Mouse (Mus musculus) frontal cortex, adult 2 months (tissue): ENCODE data around the gene Nuak1. TPM values are rescaled to one million over a fixed set of nuclear protein-coding genes. Genes with fewer than 3 reads are reported as not detected.

Source experiments
- DNase-seq, 2 experiments: peaks; one replicate each; pipeline ENCODE4 v3.0.0; 2022; ENCODE audit warnings: low spot score in 1 of 2; ENCODE audit errors: extremely low spot score in 1 of 2
- polyA plus RNA-seq: library from polyadenylated mRNA; depleted of rRNA; stranded (reverse); fragments of >200 nt; gene quantifications from 2 replicates; pipeline ENCODE4 v1.2.3, GENCODE M21; 2012

Nuak1 gene
- polyA plus RNA-seq, 1 experiment: 24.2 TPM

DNA sequence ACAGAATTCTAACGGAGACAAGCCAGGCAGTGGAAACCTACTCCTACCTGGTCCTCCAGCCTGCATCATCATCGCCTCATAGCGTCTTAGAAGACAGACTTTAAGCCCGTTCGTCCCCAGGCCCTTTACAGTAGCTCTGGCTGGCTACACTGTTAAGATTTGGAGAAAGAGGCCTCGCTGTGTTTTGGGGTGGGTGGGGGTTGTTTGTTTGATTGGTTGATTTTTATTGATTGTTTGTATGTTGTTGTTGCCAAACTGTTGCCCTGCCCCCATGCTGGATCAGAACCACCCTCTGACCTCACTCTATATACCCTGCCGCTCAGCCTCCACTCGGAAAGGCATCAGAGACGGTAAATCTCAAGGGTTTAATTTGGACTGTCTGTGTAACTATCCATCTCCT lies 55.6 kb downstream of the Nuak1 start:
- no peak for DNase-seq

DNA sequence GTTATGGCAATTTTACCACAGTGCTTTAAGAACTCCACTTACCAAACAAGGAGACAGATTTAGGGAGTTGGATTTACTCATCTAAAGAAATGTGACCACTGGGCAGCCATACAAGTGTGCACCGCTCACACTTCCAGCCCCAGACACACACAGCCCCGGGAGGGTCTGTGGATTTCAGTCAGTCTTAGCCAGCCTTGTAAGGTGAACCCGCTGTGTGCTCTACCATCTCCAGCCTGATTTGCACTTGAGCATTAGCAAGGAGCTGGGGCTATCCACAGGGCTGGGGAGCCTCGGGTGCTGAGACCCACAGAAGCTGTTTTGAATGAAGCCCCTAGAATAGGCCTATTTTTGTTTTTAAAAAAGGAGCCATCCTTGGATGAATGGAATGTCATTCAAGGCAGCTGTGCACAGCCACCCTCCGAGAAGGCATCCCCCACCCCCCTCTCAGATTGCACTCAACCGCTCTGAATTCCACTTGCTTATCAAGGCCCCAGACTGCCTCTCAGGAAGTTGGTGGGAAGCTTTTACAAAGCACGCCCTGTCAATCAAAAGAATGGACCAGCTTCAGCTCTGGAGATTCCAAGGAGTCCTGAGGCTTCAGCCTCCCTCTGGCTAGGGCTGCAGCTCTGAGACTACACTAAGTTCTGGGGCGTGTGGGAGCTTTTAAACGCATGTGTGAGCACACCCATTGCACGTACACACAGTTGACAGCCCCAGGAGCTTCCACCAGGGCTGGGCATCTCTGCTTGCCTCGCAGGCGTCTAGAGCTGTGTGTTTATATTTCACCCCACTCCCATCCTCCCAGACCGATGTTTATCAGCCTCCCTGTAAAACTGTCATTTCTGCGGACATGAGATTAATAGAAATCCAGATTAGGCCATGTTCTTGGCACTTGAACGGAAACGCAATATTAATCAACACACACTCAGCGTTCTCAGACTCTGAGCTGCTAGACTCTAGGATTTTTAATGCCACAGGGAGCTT lies 57.2 kb downstream of the Nuak1 start:
- no peak for DNase-seq

DNA sequence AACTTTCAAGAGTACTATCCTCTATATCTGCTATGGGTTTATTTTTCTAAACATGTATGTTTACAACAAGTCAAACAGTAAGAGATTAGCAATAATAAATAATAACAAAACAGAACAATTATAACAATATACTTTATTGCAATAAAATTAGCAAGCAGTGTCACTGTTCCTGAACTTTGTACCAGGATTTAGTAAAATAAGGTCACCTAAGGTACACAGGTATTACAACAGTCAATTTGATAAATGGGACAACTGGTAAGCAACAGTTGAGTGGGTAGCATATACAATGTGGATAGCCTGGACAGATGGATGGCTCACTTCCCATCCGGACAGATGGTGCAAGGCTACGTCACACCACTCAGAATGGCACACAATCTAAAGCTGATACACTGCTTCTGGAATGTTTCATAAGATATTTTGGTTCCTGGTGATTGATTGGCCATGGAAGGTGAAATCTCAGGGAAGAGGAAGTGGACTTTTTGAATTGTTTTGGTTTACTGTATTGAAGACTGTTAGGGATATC lies 59.1 kb downstream of the Nuak1 start:
- peak in 1 of 2 experiments; percentile 74 for DNase-seq

DNA sequence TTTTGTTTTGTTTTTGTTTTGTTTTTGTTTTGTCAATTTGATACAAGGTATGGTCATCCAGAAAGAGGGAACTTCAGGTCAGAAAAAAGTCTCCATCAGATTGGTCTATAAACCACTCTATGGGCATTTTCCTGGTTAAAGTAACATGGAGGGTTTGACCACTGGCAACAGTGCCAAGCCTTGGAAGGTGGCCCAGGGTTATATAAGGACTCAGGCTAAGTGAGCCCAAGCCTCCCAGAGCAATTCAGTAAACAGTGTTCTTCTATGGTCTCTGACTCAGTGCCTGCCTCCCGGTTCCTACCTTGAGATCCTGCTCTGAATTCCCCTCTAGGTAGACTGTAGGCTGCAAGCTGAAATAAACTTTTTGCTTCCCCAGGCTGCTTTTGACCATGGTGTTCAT lies 61.0 kb downstream of the Nuak1 start:
- DNase-seq: no peak

DNA sequence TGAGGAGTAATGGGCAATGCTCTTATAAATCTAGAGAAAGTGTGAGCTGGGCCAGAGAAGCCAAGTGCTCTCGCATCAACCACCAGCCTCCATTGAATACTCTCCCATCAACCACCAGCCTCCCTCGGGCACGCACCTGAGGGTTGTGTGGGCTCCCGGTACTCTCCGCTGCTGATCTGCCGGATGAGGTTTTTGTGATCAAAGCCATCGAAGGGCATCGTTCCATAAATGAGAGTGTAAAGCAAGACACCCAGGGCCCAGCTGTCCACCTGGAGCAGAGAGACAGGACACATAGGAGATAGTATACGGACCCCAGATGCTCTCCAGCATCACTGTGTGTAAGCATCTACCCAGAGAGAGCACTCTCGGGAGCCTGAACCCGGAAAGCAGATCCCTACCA lies 62.4 kb downstream of the Nuak1 start:
- no peak for DNase-seq

DNA sequence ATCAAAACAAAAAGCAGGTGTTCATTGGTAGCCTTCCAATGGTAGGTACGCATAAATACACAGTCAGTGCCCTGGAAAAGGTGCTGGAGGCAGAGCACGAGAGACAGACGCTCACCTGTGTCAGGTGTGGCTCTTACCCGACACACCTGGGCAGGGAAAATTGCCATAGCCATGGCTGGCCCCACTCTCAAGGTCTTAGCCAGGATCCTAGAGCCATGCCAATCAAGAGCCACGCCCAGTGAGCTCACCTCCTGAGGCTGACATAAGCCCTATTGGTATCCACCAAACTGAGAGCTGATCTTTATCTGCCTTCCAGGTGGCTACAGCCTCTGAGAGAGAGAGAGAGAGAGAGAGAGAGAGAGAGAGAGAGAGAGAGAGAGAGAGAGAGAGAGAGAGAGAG lies 64.1 kb downstream of the Nuak1 start:
- DNase-seq: no peak

DNA sequence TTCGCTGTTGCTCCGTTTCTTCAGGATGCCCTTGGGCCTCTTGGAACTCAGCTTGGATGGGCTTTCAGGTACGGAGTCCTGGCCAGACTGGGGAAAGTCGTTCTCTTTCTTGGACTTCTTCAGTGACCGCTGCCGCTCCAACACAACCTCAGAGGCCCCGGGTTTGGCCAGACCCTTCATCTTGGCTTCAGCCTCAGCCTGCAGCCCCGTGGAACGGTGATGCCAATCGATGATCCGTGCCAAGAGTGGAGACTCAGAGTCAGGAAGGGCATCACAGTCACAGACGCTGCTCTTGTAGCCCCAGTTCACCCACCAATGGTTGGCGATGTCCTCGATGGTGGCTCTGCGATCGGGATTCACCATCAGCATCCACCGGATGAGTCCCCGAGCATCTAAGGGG lies 65.4 kb downstream of the Nuak1 start:
- no peak for DNase-seq

DNA sequence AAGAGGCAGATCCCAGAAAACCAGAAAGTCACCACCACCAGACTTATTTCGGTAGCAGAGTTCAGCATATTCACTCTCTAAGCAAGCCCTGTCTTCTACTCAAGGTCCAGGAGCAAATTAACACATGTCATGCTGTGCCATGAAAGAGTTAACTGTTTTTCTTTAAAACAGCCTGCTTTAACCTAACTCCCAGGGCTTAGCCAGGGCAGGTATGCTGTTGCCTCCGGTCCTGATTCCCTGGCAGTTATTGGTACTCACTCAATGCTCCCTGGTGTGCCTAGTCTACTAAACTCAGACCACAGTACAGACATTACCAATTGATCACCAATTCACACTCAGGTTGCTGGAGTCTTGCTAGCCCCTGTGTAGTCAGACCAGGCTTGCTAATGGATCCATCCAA lies 66.9 kb downstream of the Nuak1 start:
- no peak for DNase-seq

DNA sequence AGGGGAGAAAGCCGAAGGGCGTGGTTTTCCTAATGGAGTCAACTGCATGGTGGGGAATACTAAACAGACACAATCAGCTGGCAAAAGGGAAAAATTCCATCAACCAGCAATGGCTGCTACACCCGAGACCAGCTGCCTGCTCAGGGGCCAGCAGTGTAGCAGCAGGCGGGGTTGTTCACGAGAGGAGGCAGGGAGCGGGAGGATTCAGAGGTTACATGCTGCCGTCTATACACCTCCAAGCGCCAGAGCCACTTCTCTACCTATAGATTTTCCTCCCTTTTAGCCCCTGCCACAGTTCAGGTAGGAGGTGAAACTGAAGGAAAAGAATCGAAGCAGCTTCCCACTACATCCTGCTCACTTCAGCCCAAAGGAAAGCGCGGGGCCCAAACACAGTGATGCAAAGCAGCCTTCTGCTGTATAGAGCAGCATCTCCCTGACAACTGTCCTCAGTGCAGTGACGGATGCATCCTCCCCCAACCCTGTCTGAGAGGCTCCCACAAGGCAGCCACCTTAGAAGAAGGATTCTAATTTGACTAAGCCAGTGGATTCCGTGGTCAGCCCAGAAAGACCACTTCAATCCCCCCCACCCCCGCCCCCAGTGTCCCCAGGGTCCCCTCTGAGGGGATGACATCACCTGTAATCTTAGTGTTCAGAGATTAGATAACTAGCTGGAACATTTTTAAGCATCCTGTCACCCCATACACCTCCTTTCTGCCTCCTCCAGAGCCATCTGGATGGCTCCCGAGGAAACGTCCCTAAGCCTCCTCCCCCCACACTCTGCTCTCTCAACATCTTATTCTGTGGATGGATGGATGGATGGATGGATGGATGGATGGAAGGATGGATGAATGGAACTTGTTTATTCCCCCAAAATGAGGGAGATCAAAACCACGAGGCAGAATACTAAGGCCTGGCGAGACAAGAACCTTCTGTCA lies 68.0 kb downstream of the Nuak1 start:
- peak; percentile 77 to 85 for DNase-seq

DNA sequence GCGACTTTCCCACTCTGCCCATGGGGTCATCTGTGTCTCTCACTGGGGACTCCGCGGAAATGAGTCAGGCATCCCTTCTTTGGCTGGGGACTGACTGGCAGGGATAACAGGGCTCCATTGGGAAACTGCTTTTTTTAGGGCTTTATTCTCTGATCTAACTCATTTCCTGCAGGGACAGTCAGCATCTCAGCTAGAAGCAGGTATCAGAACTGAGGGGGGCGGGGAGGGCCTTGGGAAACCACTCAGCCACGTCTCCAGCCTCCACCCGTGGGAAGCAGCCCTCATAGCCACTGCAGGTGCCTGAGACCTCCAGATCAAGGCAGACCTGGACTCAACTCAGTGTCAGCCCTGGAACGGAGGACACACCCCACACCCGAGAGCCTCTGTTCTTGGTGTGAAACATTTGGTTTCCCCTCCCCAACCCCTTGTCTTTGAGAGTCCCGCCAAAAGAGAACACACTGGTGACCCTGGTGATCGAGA lies 68.7 kb downstream of the Nuak1 start:
- no peak for DNase-seq

DNA sequence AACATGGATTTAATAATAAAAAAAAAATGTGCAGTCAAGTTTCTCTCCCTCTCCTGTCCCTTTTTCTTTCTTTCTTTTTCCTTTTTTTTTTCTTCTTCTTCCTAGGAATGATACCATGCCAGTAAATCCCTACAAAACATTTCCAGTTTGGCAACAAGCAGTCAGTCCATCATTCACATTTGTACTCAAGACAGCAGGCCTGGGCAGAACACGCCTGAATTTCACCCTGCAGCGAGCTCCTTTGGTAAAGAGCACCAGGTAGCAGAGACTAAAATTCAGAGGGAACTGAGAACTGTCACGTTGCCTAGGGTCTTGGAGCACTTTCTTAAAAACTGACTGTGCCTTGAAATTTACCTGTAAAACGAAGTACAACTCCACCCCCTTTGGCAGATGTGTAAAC lies 69.2 kb downstream of the Nuak1 start:
- DNase-seq: no peak

DNA sequence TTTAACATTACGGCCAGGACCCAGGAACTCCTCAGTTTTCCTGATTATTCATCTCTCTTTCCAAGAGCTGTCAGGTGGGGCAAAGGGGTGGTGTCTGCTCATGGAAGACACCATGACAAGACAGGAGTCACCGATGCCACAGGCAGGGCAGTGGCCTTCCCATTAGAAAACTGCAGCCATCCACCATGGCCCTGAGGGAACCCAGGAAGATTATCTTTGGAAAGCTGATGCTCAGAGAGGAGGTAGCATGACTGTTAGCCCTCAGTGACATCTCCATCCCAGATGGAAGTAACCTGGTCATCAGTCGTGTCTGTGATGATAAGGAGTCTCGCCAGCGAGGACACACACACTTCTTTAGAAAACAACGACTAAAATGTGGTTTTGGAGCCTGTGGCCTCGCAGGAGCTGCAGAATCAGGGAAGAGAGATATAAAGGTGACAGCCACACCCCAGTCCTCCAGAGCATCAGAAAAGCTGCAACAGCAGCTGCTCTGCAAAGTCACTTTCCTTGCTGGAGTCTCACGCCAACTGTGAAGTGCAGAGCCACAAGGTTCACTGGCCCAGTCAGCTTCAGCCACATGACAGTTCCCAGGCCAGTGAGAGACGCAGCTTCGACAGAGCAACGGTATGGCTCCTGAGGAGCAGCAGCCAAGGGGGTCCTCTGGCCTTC lies 70.6 kb downstream of the Nuak1 start:
- DNase-seq: no peak

DNA sequence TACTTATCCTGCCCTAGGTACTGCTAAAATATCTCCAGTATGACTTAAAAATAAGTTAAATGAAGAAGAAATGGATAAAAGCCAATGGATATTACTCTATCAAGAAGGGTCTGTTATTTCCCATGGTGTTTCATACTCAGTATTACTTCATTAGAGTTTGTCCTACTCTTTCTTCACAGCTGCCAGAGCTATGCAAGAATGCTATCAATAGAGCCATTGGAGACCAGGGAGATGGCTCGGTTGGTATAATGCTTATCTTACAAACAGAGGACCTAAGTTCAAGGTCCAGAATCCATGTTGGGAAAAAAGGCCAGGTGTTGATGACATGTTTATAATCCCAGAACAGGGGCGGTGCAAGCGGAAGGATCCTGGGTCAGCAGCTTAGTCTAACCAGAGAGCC lies 72.2 kb downstream of the Nuak1 start:
- no peak for DNase-seq

DNA sequence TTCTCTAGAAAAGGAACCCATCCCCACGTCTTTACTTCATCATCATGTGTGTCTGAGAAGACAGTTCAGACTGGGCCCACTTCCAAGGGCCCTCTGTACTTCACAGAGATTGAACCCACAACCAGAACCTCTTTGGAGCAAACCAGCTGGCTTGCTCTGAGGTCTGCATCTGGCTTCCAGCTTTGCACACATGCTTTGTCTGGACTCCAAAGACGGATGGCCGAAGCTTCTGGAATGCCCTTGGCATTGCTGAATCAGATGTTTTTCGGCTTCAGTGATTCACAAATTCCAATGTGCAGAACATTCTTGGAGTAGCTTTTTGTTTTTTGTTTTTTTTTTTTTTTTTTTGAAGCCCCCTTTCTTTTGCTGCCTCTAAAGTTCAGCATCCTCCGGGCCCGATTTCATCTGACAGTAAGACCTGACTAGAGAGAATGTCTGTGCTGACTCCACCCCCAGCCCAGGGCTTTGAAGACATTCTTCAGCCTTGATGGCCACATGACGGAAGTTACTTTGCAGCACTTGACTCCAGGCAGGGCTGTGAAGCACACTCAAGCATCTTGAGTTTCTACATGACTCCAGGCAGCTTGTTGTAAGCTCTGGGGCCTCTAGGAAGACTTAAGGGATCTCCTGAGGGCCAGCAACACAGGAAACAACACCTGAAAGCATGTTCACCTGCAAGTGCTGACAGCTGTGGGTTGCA lies 75.1 kb downstream of the Nuak1 start:
- no peak for DNase-seq

DNA sequence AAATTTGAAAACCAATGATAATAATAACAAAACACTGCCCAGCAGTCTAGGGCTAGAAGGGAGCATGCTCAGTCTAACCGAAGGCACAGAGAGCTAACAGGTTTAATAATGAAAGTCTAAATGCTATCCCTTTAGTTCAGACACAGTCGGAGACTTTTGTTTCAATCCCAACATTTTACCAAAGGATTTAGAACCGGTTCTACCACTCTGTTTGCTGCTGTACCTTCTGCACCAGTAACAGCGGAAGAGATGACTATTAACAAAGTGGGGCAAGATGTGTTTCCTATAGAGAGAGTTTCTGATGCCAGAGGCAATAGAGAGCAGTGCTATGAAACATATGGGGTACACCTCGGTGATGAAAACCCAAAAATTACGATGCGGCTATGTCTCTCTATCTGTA lies 76.6 kb downstream of the Nuak1 start:
- DNase-seq: no peak

DNA sequence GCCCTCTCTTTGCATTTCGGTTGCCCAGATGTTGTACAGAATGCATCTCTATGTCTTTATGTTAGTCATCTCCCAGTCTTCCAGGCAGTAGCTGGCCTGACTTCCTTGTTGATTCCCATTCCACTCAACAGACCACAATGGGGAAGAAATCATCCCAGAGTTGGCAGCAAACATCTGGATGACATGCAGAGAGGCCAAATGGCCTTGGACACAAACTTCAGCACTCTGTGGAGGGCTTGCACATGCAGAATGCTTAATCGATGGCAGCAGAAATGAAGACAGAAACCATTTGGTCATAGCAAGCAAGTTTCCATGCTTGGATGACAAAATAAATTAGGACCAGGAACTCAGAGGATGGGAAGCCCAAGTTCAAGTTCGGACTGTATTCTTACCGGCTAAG lies 79.4 kb downstream of the Nuak1 start:
- no peak for DNase-seq

DNA sequence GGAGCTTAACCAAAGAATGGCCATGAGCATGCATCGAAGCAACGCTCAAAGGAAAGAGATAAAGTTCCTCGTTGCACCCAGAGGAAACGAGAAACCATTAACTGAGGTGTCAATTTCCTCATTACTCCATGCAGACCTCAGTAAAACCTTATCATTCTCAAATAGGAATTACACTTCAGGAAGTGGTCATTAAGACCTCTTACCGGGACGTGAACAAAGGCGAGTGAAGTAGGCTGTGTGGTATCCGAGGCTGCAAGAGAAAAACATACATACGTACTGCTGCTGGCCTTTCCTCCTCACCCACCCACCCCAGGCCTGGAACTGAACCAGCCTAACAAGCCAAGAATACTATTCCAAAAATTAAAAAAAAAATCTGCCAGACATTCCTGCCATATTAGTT lies 80.0 kb downstream of the Nuak1 start:
- no peak for DNase-seq

DNA sequence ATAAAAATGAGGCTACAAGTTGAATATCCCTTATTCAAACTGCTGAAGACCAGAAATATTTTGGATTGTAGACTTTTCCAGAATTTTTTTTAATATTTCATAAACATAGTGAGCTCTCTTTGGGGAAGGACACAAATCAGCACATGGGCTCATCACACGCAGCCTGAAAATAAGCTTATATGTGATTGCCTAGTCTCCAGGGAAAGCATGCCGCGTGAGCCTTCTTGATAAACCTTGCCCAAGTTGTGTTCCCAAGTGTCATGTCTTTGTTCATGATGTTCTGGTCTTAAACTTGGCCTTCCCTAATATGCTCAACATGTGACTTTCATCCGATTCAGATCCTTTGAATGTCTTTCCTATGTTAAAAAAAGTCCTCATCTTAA lies 81.7 kb downstream of the Nuak1 start:
- DNase-seq: no peak

DNA sequence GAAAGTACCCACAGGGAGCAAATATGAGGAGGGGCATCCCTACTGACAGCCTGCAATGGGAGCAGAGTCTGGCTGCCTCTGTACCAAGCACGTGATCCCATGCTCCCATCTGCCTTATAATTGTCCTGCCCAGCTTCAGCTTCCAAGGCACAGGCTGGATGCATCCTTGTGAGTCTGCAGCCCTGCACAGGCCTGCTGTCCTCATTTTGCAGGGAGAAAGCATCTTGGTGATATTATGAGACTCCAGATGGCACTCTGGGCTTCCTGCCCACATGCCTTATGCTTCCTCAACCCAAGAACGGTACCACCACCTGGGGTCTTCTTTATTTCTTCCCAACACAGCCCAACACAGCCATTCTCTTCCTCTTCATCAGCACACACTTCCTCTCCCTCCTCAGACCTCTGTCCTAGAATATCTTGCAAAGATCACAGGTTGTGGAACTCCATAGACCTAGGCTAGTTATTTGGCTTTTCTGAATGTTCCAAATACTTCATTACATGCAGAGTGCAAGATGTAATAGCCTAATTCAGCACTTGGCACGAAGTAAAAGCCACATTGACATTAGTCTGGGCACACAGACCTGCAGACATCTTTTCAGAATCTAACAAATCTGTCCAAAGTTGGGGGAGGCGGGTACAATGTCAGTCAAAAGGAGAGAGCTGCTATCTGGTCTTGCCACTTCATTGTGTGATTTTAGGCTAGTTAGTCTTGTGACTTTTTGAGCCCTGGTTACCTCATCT lies 82.2 kb downstream of the Nuak1 start:
- peak; percentile 88 to 91 for DNase-seq
